Mouse (Mus musculus) thymus, adult 2 months (tissue): ENCODE results near the gene Cryba1.

ENCODE experiments used
- CTCF ChIP-seq: fragments of 200-500 bp; IDR thresholded peaks from 2 replicates; pipeline ENCODE4 v1.5.1; 2012; ENCODE audit warnings: mild to moderate bottlenecking, control low read depth, low read length, moderate library complexity, borderline replicate concordance; ENCODE audit not compliant: control insufficient read depth, poor library complexity, insufficient read depth; ENCODE audit errors: extremely low read depth
- POLR2A ChIP-seq: fragments of 200-500 bp; IDR thresholded peaks from 2 replicates; pipeline ENCODE4 v1.6.1; 2012; ENCODE audit warnings: mild to moderate bottlenecking, low read length, control low read depth, moderate library complexity; ENCODE audit not compliant: control insufficient read depth, poor library complexity, insufficient read depth; ENCODE audit errors: extremely low read depth

GRCm38 (mm10) chr11:77680018-77680417, 45.1 kb downstream of the Cryba1 start:
- TF ChIP-seq POLR2A = no peak
- TF ChIP-seq CTCF = no peak
